Mouse (Mus musculus): ENCODE data around the gene Rab40b. TPM values are rescaled to one million over a fixed set of nuclear protein-coding genes. Genes with fewer than 3 reads are reported as not detected.

Gene Rab40b
- polyA plus RNA-seq, 1 experiment from 2014 or later: 5.5 TPM

DNA sequence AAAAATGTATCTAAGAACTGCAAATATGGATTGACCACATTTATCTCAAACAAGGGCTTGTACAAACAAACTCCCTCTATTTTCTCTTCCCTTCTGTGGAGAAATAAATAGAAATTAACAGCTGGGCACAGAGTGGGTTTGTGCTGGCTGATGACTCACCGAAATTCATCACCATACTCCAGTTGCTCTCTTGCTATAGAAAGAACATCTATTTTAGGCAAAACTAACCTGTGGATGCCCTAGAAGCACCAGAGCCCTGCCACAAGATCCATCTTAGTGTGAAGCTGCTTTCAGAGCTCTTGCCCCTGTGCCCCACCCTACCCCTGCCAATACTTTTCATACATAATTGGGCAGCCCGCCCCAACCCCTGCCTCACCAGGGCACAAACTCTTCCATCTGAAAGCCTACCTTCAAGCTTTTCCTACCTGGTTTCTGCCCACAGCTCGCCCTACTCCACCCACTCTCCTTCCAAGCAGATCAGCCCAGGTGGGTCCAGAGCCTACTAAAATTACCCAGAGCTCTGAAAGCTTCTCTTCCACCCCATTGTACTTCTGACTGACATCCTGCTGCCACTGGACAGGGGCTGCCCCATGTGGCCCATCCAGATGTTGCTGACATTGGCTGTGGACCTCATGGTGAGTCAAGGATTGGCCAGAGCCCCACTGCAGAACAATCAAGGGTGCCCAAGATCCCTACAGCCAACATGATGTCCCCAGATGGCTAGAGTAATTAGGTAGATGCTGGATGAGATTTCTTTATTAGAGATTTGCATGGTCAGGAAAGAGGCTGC, 19.5 kb upstream of the Rab40b start:
- ATAC-seq (ENCODE audit: low FRiP score, low TSS enrichment) (no peak), DNase-seq (ENCODE audit: low spot score) (no peak)
- Histone ChIP-seq H3K36me3 (ENCODE audit: control insufficient read depth, insufficient read depth, low read length) (no peaks in the 10 kb centered on the region), H3K27me3 (ENCODE audit: control insufficient read depth, insufficient read depth, low read length) (no peaks in the 10 kb centered on the region), H3K9me3 (ENCODE audit: control insufficient read depth, low read length) (no peaks in the 10 kb centered on the region), H3K9ac (ENCODE audit: low read length) (no peak overlapping the region), H3K4me3 (ENCODE audit: low read depth, low read length) (no peak overlapping the region), H3K4me1 (replicated peaks; ENCODE audit: control insufficient read depth, insufficient read depth) (no peaks in the 10 kb centered on the region), H3K4me2 (replicated peaks; ENCODE audit: low read depth) (no peak overlapping the region), H3K27ac (replicated peaks) (no peak overlapping the region)
- WGBS: 50% methylated on average over 3 of the region's 3 CpGs
- no peak for TF ChIP-seq CTCF (IDR thresholded peaks at IDR 0.05; ENCODE audit: low read depth)
- TF ChIP-seq EP300 (optimal IDR thresholded peaks at IDR 0.05): no peak

DNA sequence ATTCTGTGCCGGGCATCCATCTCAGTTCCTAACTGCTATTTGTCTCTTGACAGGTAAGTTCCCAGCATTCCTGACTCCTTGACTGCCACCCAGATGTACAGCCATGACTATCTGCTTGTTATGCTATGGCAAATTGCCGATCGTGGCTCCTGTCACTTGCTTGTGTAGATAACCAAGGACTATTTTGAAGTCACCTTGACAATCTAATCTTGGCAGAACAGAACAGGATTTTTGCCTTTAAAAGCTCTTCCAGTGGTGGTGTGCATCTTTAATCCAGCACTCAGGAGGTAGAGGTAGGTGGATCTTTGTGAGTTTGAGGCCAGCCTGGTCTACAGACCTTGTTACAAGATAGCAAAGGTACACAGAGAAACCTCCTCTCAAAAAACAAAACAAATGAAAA, 4.4 kb upstream of the Rab40b start:
- no peaks in the 10 kb centered on the region for H3K9me3 ChIP-seq (ENCODE audit: control insufficient read depth, low read length)
- DNase-seq (ENCODE audit: low spot score): no peak
- TF ChIP-seq EP300 (optimal IDR thresholded peaks at IDR 0.05): no peak
- 80% methylated on average over 3 of the region's 3 CpGs for WGBS
- no peaks in the 10 kb centered on the region for H3K27me3 ChIP-seq (ENCODE audit: control insufficient read depth, insufficient read depth, low read length)
- H3K4me2 ChIP-seq (replicated peaks; ENCODE audit: low read depth): no peak overlapping the region
- H3K36me3 ChIP-seq (ENCODE audit: control insufficient read depth, insufficient read depth, low read length): no peaks in the 10 kb centered on the region
- ATAC-seq (ENCODE audit: low FRiP score, low TSS enrichment): no peak
- H3K9ac ChIP-seq (ENCODE audit: low read length): no peak overlapping the region
- H3K27ac ChIP-seq (replicated peaks): no peak overlapping the region
- H3K4me3 ChIP-seq (ENCODE audit: low read depth, low read length): no peak overlapping the region
- no peaks in the 10 kb centered on the region for H3K4me1 ChIP-seq (replicated peaks; ENCODE audit: control insufficient read depth, insufficient read depth)

- Histone ChIP-seq H3K36me3 (ENCODE audit: control insufficient read depth, insufficient read depth, low read length) (no peaks in the 10 kb centered on the region), H3K9me3 (ENCODE audit: control insufficient read depth, low read length) (no peaks in the 10 kb centered on the region), H3K4me3 (ENCODE audit: low read depth, low read length) (no peak overlapping the region), H3K27me3 (ENCODE audit: control insufficient read depth, insufficient read depth, low read length) (no peaks in the 10 kb centered on the region), H3K4me1 (replicated peaks; ENCODE audit: control insufficient read depth, insufficient read depth) (peaks cover 4% of the 10 kb centered on the region; the same call in 1 of the 2 replicates), H3K27ac (replicated peaks) (no peak overlapping the region), H3K9ac (ENCODE audit: low read length) (no peak overlapping the region), H3K4me2 (replicated peaks; ENCODE audit: low read depth) (no peak overlapping the region)
- no peak for ATAC-seq (ENCODE audit: low FRiP score, low TSS enrichment)
- no peak for TF ChIP-seq CTCF (IDR thresholded peaks at IDR 0.05; ENCODE audit: low read depth)
- 62% methylated on average over 3 of the region's 3 CpGs for WGBS
- DNase-seq (ENCODE audit: low spot score): no peak
Measured at GRCm38 (mm10) chr11:121390793-121391192, 2.7 kb upstream of the Rab40b start.

- no peak for TF ChIP-seq EP300 (optimal IDR thresholded peaks at IDR 0.05)
- TF ChIP-seq CTCF (IDR thresholded peaks at IDR 0.05; ENCODE audit: low read depth): no peak; the same call in 1 of the 2 replicates
- no peaks in the 10 kb centered on the region for H3K36me3 ChIP-seq (ENCODE audit: control insufficient read depth, insufficient read depth, low read length)
- peak; percentile 36; the same call in 1 of the 2 replicates for ATAC-seq (ENCODE audit: low FRiP score, low TSS enrichment)
- H3K27me3 ChIP-seq (ENCODE audit: control insufficient read depth, insufficient read depth, low read length): no peaks in the 10 kb centered on the region
- no peak for DNase-seq (ENCODE audit: low spot score)
- H3K9ac ChIP-seq (ENCODE audit: low read length): no peak overlapping the region
- peak overlapping the region; percentile 70 for H3K4me3 ChIP-seq (ENCODE audit: low read depth, low read length)
- 5% methylated on average over 6 of the region's 6 CpGs for WGBS
- H3K27ac ChIP-seq (replicated peaks): no peak overlapping the region
- no peaks in the 10 kb centered on the region for H3K9me3 ChIP-seq (ENCODE audit: control insufficient read depth, low read length)
- H3K4me1 ChIP-seq (replicated peaks; ENCODE audit: control insufficient read depth, insufficient read depth): peaks cover 4% of the 10 kb centered on the region; the same call in 1 of the 2 replicates
- peak overlapping the region; percentile 93 for H3K4me2 ChIP-seq (replicated peaks; ENCODE audit: low read depth)
Measured at GRCm38 (mm10) chr11:121388554-121388945, 499 bp upstream of the Rab40b start.

DNA sequence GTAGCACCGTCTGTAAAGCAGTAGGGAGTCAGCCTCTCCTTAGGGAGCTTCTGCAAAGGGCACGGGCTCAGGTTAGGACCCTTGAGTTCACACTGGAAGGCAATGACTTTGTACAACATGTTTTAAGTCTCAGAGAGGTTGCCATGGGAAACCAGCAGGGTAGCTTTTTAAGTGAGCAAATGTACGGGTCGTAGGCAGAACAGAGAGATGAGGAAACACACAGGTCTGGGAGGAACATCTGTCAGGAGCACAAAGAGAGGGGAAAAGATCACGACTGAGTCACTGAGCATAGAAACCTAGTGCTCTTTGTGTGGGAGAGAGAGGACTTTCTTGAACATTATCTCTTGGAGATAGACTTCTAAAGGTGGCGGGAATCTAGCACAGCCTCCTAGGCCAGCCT, 7.8 kb downstream of the Rab40b start:
- H3K9me3 ChIP-seq (ENCODE audit: control insufficient read depth, low read length): no peaks in the 10 kb centered on the region
- H3K4me2 ChIP-seq (replicated peaks; ENCODE audit: low read depth): no peak overlapping the region
- H3K4me3 ChIP-seq (ENCODE audit: low read depth, low read length): no peak overlapping the region
- H3K9ac ChIP-seq (ENCODE audit: low read length): no peak overlapping the region
- no peaks in the 10 kb centered on the region for H3K4me1 ChIP-seq (replicated peaks; ENCODE audit: control insufficient read depth, insufficient read depth)
- ATAC-seq (ENCODE audit: low FRiP score, low TSS enrichment) (no peak), DNase-seq (ENCODE audit: low spot score) (no peak)
- no peaks in the 10 kb centered on the region for H3K36me3 ChIP-seq (ENCODE audit: control insufficient read depth, insufficient read depth, low read length)
- TF ChIP-seq EP300 (optimal IDR thresholded peaks at IDR 0.05) (no peak), CTCF (IDR thresholded peaks at IDR 0.05; ENCODE audit: low read depth) (no peak)
- 53% methylated on average over 6 of the region's 6 CpGs for WGBS
- H3K27ac ChIP-seq (replicated peaks): no peak overlapping the region
- no peaks in the 10 kb centered on the region for H3K27me3 ChIP-seq (ENCODE audit: control insufficient read depth, insufficient read depth, low read length)

DNA sequence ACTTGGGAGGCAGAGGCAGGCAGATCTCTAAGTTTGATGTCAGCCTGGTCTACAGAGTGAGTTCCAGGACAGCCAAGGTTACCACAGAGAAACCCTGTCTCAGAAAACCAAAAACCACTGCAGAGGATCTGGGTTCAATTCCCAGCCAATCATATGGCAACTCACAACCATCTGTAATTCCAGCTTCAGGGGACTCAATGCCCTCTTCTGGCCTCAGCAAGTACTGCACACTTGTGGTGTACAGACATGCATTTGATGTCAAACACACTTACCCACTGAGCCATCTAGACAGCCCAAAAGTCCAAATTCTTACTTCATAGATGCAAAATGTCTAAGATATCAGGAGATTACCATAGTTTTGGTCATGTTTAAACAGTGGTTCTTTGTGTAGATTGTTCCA, 9.4 kb downstream of the Rab40b start:
- H3K9ac ChIP-seq (ENCODE audit: low read length): no peak overlapping the region
- no peaks in the 10 kb centered on the region for H3K36me3 ChIP-seq (ENCODE audit: control insufficient read depth, insufficient read depth, low read length)
- H3K27ac ChIP-seq (replicated peaks): no peak overlapping the region
- no peak overlapping the region for H3K4me2 ChIP-seq (replicated peaks; ENCODE audit: low read depth)
- H3K4me3 ChIP-seq (ENCODE audit: low read depth, low read length): no peak overlapping the region
- no peaks in the 10 kb centered on the region for H3K27me3 ChIP-seq (ENCODE audit: control insufficient read depth, insufficient read depth, low read length)
- no peaks in the 10 kb centered on the region for H3K4me1 ChIP-seq (replicated peaks; ENCODE audit: control insufficient read depth, insufficient read depth)
- TF ChIP-seq EP300 (optimal IDR thresholded peaks at IDR 0.05) (no peak), CTCF (IDR thresholded peaks at IDR 0.05; ENCODE audit: low read depth) (0 out of 2 replicates have a peak, but pooled peaks have one; percentile 14)
- DNase-seq (ENCODE audit: low spot score): no peak
- H3K9me3 ChIP-seq (ENCODE audit: control insufficient read depth, low read length): no peaks in the 10 kb centered on the region
- no peak for ATAC-seq (ENCODE audit: low FRiP score, low TSS enrichment)
